Mouse (Mus musculus) mammary gland, adult 2 months (tissue): Measurements from ENCODE around the gene Fam78b. TPM values are rescaled to one million over a fixed set of nuclear protein-coding genes. Genes with fewer than 3 reads are reported as not detected.

Experiments
- polyA plus RNA-seq: library from polyadenylated mRNA; depleted of rRNA; stranded (reverse); fragments of >200 nt; gene quantifications from 2 replicates; pipeline ENCODE4 v1.2.3, GENCODE M21; 2012; ENCODE audit warnings: low replicate concordance; rRNA removed

The Fam78b gene
- 3.9 and 4.4 TPM in 2 replicates for polyA plus RNA-seq

DNA sequence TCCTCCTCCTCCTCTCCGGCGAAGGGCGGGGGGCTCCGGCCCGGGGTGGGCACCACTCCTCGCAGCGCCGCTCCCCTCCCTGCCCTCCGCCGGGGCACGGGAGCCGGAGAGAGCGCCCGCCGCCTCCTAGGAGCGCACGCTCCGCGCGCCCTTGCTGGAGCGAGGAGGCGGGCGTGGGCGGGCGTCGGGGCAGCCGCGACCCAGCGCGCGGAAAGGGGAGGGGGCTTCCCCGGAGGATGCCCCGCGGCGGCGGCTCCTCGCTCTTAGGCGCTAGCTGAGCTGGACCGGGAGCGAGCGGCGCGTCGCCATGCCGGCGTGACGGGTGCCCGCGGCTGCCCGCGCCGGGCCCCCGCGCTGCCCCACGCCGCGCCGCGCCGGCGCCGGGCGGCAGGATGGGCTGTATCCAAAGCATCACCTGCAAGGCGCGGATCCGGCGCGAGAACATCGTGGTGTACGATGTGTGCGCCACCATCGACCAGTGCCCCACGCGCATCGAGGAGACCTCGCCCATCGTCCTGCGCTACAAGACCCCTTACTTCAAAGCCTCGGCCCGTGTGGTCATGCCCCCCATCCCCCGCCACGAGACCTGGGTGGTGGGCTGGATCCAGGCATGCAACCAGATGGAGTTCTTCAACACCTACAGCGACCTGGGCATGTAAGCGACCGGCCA is at the start of gene Fam78b:
Gene Fam78b, plus strand, starts transcription at position 244 of the 670 bp plus-strand sequence.

